Comparison of ENCODE assay signal across 7 mouse cellular contexts in genomic region chr7:19523757-19524419, GRCm38 (mm10). TPM values are rescaled to one million over a fixed set of nuclear protein-coding genes. Genes with fewer than 3 reads are reported as not detected.
A peak's percentile ranks its signal among the peaks of the same experiment; 100 is the strongest.
DNase-seq lines count a peak whose midpoint lies in the region; ATAC-seq lines count a peak whose summit lies in the region.

No protein-coding gene starts in this region.

- intact Hi-C loops in left cerebral cortex, postnatal 25 days (cut with DNase I), result no loop called here

- H3K4me2 ChIP-seq in hindbrain, embryonic 16.5 days (ENCODE audit: low read length), result peak overlapping the region; percentile 66

- DNase-seq in R1 (ENCODE audit: low read depth, low spot score), result peak; percentile 62
- peak; percentile 73 for DNase-seq in brain, adult 2 months (ENCODE audit: low read depth, low spot score)
- peak; percentile 40 to 42 for DNase-seq in frontal cortex, postnatal 25 days (ENCODE audit: low spot score in 2 of 2)
- peak; percentile 69 to 70 for DNase-seq in left cerebral cortex, postnatal 25 days (ENCODE audit: low spot score in 2 of 2)
- peak; percentile 75 for DNase-seq in right cerebral cortex, postnatal 25 days

- 1% methylated on average over 60 of the region's 64 CpGs for WGBS in hindbrain, embryonic 16.5 days

- no peaks in the 10 kb centered on the region; the same call in 1 of the 2 replicates for H3K36me3 ChIP-seq in hindbrain, embryonic 16.5 days (ENCODE audit: control insufficient read depth, insufficient read depth, low read length)

- H3K9ac ChIP-seq in hindbrain, embryonic 16.5 days (ENCODE audit: low read depth, low read length), result peak overlapping the region; percentile 39

- no peaks in the 10 kb centered on the region for H3K9me3 ChIP-seq in hindbrain, embryonic 16.5 days (ENCODE audit: control insufficient read depth, low read length)

- H3K27ac ChIP-seq in hindbrain, embryonic 16.5 days (ENCODE audit: low read depth, low read length), result no peak overlapping the region

- H3K27me3 ChIP-seq in hindbrain, embryonic 16.5 days (replicated peaks; ENCODE audit: control insufficient read depth, insufficient read depth, low read length), result peaks cover 47% of the 10 kb centered on the region

- ATAC-seq in hindbrain, embryonic 16.5 days, result peak; percentile 75
- ATAC-seq in megakaryocyte, adult 5-6 weeks (ENCODE audit: poor library complexity, severe bottlenecking), result peak; percentile 34; the same call in 1 of the 2 replicates

- H3K4me3 ChIP-seq in hindbrain, embryonic 16.5 days (ENCODE audit: low read length), result peak overlapping the region; percentile 42

- H3K4me1 ChIP-seq in hindbrain, embryonic 16.5 days (ENCODE audit: control insufficient read depth, insufficient read depth, low read depth, low read length), result peaks cover 19% of the 10 kb centered on the region

RNA-seq across cellular contexts. Expression of gene Nkpd1, which starts 6.2 kb away (rescaled TPM):
- polyA plus RNA-seq in hindbrain, embryonic 16.5 days (2015; fragmentation: Nextera tagmentation; extraction: Ambion mirVana), result 0.99 and 2.3 TPM in 2 replicates
- under 1 TPM; 0.64 to 0.87 TPM for total RNA-seq in left cerebral cortex, postnatal 25 days (2021)
- 0.23 TPM in 1 of 2 replicates, not detected in the other for total RNA-seq in megakaryocyte, adult 5-6 weeks (2015)
- total RNA-seq in megakaryocyte, adult 5-6 weeks (2017), result not detected in 2 replicates

RNA-seq across cellular contexts. Expression of gene Trappc6a, which starts 15.7 kb away (rescaled TPM):
- 36.3 and 37.1 TPM in 2 replicates for polyA plus RNA-seq in hindbrain, embryonic 16.5 days (2015; fragmentation: Nextera tagmentation; extraction: Ambion mirVana)
- 10 to 100 TPM; 18.4 to 18.8 TPM for total RNA-seq in left cerebral cortex, postnatal 25 days (2021)
- total RNA-seq in megakaryocyte, adult 5-6 weeks (2015), result 27.1 and 32.1 TPM in 2 replicates
- total RNA-seq in megakaryocyte, adult 5-6 weeks (2017), result 15.3 and 18.0 TPM in 2 replicates

RNA-seq across cellular contexts. Expression of gene Bloc1s3, which starts 15.7 kb away (rescaled TPM):
- polyA plus RNA-seq in hindbrain, embryonic 16.5 days (2015; fragmentation: Nextera tagmentation; extraction: Ambion mirVana), result 3.5 and 4.2 TPM in 2 replicates
- 1 to 10 TPM; 6.7 to 7.4 TPM for total RNA-seq in left cerebral cortex, postnatal 25 days (2021)
- 3.9 and 6.2 TPM in 2 replicates for total RNA-seq in megakaryocyte, adult 5-6 weeks (2015)
- total RNA-seq in megakaryocyte, adult 5-6 weeks (2017), result 2.7 and 4.0 TPM in 2 replicates

RNA-seq across cellular contexts. Expression of gene Ppp1r37, which starts 39.0 kb away (rescaled TPM):
- 37.7 and 38.3 TPM in 2 replicates for polyA plus RNA-seq in hindbrain, embryonic 16.5 days (2015; fragmentation: Nextera tagmentation; extraction: Ambion mirVana)
- total RNA-seq in left cerebral cortex, postnatal 25 days (2021), result 100 to 1,000 TPM; 122 TPM
- 10.4 and 13.1 TPM in 2 replicates for total RNA-seq in megakaryocyte, adult 5-6 weeks (2015)
- total RNA-seq in megakaryocyte, adult 5-6 weeks (2017), result 14.1 and 14.3 TPM in 2 replicates

RNA-seq across cellular contexts. Expression of gene Zfp296, which starts 53.2 kb away (rescaled TPM):
- polyA plus RNA-seq in hindbrain, embryonic 16.5 days (2015; fragmentation: Nextera tagmentation; extraction: Ambion mirVana), result 0.20 and 0.46 TPM in 2 replicates
- 1 to 10 TPM in 1 of 2 experiments, under 1 TPM in 1; 0.27 to 1.1 TPM for total RNA-seq in left cerebral cortex, postnatal 25 days (2021)
- 4.5 and 5.4 TPM in 2 replicates for total RNA-seq in megakaryocyte, adult 5-6 weeks (2015)
- 3.2 and 4.8 TPM in 2 replicates for total RNA-seq in megakaryocyte, adult 5-6 weeks (2017)
